Mouse (Mus musculus) cerebellum, postnatal 14 days (tissue): Measurements from ENCODE around the gene Lcmt2.

ENCODE experiments used
- DNase-seq, 2 experiments: peaks; one replicate each; pipeline ENCODE4 v3.0.0; 2021; ENCODE audit warnings: mixed read lengths in 2 of 2

Gene Lcmt2

GRCm38 (mm10) chr2:121115418-121115817 lies 25.0 kb downstream of the Lcmt2 start:
- no peak for DNase-seq

DNA sequence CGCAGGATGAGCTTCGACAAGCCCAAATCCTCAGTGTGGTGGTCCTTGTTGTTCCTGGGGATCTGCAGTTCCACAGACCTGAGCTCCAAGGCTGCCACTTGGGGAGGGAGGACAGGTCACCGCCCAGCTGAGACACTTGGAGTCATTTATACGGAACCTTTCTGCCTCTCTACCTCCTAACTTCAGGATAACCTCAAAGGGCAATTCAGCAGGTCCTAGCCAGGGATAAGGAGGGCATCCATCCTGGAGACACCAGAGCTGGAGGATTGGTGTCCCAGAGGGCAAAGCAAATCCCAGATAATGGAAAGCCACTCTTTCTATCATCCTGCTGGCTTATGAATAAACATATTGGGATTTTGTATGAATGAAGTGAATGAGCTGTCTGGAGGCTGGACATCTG lies 30.8 kb downstream of the Lcmt2 start, which contains the start of gene Tgm7:
Tgm7 (minus strand) TSS at position 101 of the 400 bp plus-strand sequence.
- no peak for DNase-seq

DNA sequence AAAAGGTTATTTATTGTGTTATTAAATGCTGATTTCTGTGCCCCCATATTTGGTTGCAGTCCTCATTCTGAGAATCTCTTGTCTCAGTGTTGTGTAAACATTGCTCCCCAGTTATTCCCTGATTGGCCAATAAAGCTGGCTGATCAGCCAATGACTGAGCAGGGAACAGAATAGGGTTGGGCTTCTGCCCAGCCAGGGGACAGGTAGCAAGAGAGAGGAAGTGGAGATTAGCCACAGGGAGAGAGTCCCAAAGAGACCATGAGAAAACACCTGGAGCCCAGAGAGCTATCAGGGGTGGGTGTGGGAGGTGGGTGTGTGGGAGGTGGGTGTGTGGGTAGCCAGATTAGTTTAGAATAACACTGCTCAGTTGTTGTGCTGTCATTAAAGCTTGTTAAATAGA lies 34.5 kb downstream of the Lcmt2 start:
- DNase-seq: no peak

GRCm38 (mm10) chr2:121102051-121102450 lies 38.4 kb downstream of the Lcmt2 start:
- peak; percentile 85 to 87 for DNase-seq

- no peak for DNase-seq
Observed at GRCm38 (mm10) chr2:121089751-121090150, 50.7 kb downstream of the Lcmt2 start.

DNA sequence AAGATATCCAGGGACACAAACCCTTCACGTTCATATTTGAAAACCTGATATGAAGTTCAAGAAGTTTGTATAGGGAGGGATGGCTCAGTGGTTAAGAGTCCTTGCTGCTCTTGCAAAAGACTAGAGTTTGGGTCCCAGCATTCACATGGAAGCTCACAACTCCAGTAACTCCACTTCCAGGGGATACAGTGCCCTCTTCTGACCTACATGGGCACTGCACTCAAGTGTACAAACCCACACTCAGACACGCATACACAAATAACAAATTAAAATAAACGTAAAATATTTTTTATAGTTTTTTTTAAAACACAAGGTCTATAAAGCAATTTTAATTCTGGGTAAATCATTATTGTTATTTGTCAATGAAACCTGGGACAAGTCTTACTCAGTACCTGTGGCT lies 51.9 kb downstream of the Lcmt2 start:
- DNase-seq: no peak

DNA sequence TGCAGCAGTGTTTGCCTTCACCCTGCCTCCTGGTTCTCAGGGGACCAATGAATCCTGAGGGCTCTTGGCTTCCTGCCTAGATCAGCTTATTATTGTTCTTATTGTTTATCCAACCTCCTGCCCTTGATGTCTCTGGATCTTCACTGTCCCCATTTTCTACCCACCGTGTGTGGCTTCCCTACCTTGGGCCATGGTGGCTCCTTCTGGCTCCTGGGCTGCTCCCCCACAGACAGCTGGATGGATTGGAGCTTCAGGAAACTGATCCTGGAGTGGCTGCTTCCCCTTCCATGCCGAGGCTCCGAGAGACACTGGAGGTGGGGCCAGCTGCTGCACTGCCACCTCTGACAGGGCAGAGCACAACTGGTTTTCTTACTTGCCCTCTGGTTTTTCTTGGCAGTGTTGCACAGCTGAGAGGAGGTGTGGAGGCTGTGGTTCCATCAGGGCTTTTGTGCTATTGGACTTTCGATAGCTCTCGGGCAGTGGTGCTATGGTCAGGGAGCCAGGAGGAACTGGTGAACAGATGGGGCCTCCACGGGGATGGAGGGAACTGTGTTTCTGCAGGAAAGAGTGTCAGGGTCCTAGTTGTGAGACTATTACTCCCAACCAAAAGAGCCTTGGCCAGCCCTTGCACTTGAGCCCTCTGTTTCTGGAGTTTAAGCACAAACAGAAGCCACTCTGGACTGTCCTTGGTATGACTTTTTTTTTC lies 54.8 kb downstream of the Lcmt2 start, which contains the start of gene Tgm5:
Tgm5 (minus strand) TSS at position 362 of the 706 bp plus-strand sequence.
- DNase-seq: peak; percentile 58 to 69

GRCm38 (mm10) chr2:121082626-121083025 lies 57.8 kb downstream of the Lcmt2 start:
- DNase-seq: no peak
